Mouse (Mus musculus) embryonic facial prominence, embryonic 14.5 days (tissue): ENCODE results near the gene Ankdd1a. TPM values are rescaled to one million over a fixed set of nuclear protein-coding genes. Genes with fewer than 3 reads are reported as not detected.
A peak's percentile ranks its signal among the peaks of the same experiment; 100 is the strongest.

Experiments used
- ATAC-seq: fragments of 200-750 bp; cut with Nextera tagmentation; 2 replicates; pipeline ENCODE4 v1.8.0; 2017; ENCODE audit warnings: low read depth, moderate number of reproducible peaks, moderate TSS enrichment
- DNase-seq: peaks from one replicate; pipeline ENCODE4 v3.0.0-alpha.2; 2015; ENCODE audit warnings: low spot score
- H3K27ac ChIP-seq: fragments of 300-500 bp; sonication (generic); replicated peaks from 2 replicates; pipeline ENCODE4 v1.5.1; 2014; ENCODE audit warnings: low read depth, mild to moderate bottlenecking, low read length, moderate library complexity
- H3K27me3 ChIP-seq: fragments of 300-500 bp; sonication (generic); replicated peaks from 2 replicates; pipeline ENCODE4 v1.6.1; 2014; ENCODE audit warnings: low read length; ENCODE audit not compliant: control insufficient read depth, insufficient read depth
- H3K36me3 ChIP-seq: fragments of 300-500 bp; sonication (generic); 2 replicates; pipeline ENCODE4 v1.6.1; 2014; ENCODE audit warnings: low read length, mixed read lengths; ENCODE audit not compliant: control insufficient read depth, insufficient read depth
- H3K4me1 ChIP-seq: fragments of 300-500 bp; sonication (generic); 2 replicates; pipeline ENCODE4 v1.6.1; 2014; ENCODE audit warnings: antibody characterized with exemption, low read length; ENCODE audit not compliant: control insufficient read depth, insufficient read depth
- H3K4me2 ChIP-seq: fragments of 300-500 bp; sonication (generic); 2 replicates; pipeline ENCODE4 v1.6.1; 2014; ENCODE audit warnings: low read depth, mild to moderate bottlenecking, low read length, moderate library complexity, mixed read lengths
- H3K4me3 ChIP-seq: fragments of 300-500 bp; sonication (generic); 2 replicates; pipeline ENCODE4 v1.5.1; 2014; ENCODE audit warnings: low read depth, mild to moderate bottlenecking, low read length
- H3K9ac ChIP-seq: fragments of 300-500 bp; sonication (generic); 2 replicates; pipeline ENCODE4 v1.6.1; 2014; ENCODE audit warnings: low read depth, mild to moderate bottlenecking, low read length, moderate library complexity, mixed read lengths
- H3K9me3 ChIP-seq: fragments of 300-500 bp; sonication (generic); 2 replicates; pipeline ENCODE4 v1.6.1; 2016; ENCODE audit warnings: low read length; ENCODE audit not compliant: control insufficient read depth
- WGBS: fragments of 180-500 bp; shearing (Covaris S2); extraction: QIAGEN DNeasy Blood & Tissue Kit; methylation state at CpG from one replicate; pipeline ENCODE4 v1.1.7; 2014; 5-methylcytosine and 5-hydroxymethylcytosine counted together
- polyA plus RNA-seq: library from polyadenylated mRNA; unstranded; fragments of >200 nt; fragmentation: Nextera tagmentation; extraction: Ambion mirVana; gene quantifications from 2 replicates; pipeline ENCODE4 v1.2.1, GENCODE M21; 2014

The Ankdd1a gene
- polyA plus RNA-seq, 1 experiment from 2014 or later, result not detected

- no peak overlapping the region for H3K9ac ChIP-seq
- H3K4me2 ChIP-seq, result no peak overlapping the region
- DNase-seq (no peak), ATAC-seq (no peak)
- H3K4me1 ChIP-seq, result peaks cover 29% of the 10 kb centered on the region
- 0 out of 2 replicates have a peak, but pooled peaks cover 2% of the 10 kb centered on the region for H3K36me3 ChIP-seq
- 73% methylated on average over 3 of the region's 3 CpGs for WGBS
- H3K27me3 ChIP-seq, result no peaks in the 10 kb centered on the region
- H3K4me3 ChIP-seq, result no peak overlapping the region
- H3K9me3 ChIP-seq, result no peaks in the 10 kb centered on the region
- H3K27ac ChIP-seq, result no peak overlapping the region
Measured at GRCm38 (mm10) chr9:65549139-65549538, 29.1 kb upstream of the Ankdd1a start.

GRCm38 (mm10) chr9:65548311-65548710 lies 28.3 kb upstream of the Ankdd1a start:
- Histone ChIP-seq H3K9me3 (no peaks in the 10 kb centered on the region), H3K4me1 (peaks cover 29% of the 10 kb centered on the region), H3K9ac (no peak overlapping the region), H3K27me3 (no peaks in the 10 kb centered on the region), H3K36me3 (no peaks in the 10 kb centered on the region), H3K4me3 (no peak overlapping the region), H3K4me2 (no peak overlapping the region), H3K27ac (no peak overlapping the region)
- DNase-seq (no peak), ATAC-seq (no peak)
- WGBS, result 68% methylated on average over 8 of the region's 8 CpGs

DNA sequence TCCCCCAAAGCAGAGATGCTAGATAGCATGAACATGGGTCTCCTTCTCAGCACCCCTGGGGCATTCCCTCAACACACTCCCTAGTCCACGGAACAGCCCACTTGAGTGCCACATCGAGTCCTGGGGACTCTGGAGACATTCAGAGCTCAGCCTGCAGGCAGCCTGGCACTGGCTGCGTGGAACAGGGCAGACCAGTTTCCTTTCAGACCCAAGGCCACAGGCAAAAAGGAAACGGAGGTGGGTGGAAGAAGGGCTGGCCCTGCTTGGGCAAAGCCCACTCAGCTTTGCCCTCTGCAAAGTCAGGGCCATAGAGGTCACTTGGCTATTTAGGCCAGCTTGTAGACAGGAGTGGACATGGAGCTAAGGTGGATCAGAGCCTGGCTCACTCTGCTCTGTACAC lies 27.9 kb upstream of the Ankdd1a start:
- H3K4me1 ChIP-seq, result peaks cover 29% of the 10 kb centered on the region
- H3K4me2 ChIP-seq, result no peak overlapping the region
- WGBS, result 54% methylated on average over 4 of the region's 4 CpGs
- H3K9ac ChIP-seq, result no peak overlapping the region
- no peak overlapping the region for H3K4me3 ChIP-seq
- ATAC-seq (no peak), DNase-seq (no peak)
- peak overlapping the region; percentile 10; the same call in 1 of the 2 replicates for H3K27ac ChIP-seq
- H3K27me3 ChIP-seq, result no peaks in the 10 kb centered on the region
- H3K36me3 ChIP-seq, result no peaks in the 10 kb centered on the region
- no peaks in the 10 kb centered on the region for H3K9me3 ChIP-seq

DNA sequence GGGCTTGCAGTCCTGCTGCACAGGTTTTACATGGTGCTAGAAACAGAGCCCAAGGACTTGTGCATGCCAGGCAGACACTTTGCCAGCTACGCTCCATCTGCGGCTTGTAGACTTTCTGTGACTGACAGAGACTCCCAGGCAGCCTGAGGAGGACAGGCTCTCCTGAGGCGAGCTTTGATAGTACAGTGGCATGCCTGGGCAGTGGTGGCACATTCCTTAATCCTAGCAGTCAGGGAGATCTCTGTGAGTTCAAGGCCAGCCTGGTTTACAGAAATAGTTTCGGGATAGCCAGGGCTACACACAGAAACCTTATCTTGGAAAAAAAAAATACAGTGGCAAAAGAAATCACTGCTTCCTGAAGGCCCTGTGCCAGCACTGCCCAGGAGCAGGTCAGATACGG lies 27.1 kb upstream of the Ankdd1a start:
- DNase-seq, result no peak
- Histone ChIP-seq H3K9me3 (no peaks in the 10 kb centered on the region), H3K4me3 (no peak overlapping the region), H3K4me2 (no peak overlapping the region), H3K27me3 (no peaks in the 10 kb centered on the region), H3K4me1 (peaks cover 30% of the 10 kb centered on the region), H3K9ac (no peak overlapping the region), H3K36me3 (no peaks in the 10 kb centered on the region), H3K27ac (no peak overlapping the region)
- no peak for ATAC-seq
- WGBS, result 73% methylated on average over 5 of the region's 5 CpGs

DNA sequence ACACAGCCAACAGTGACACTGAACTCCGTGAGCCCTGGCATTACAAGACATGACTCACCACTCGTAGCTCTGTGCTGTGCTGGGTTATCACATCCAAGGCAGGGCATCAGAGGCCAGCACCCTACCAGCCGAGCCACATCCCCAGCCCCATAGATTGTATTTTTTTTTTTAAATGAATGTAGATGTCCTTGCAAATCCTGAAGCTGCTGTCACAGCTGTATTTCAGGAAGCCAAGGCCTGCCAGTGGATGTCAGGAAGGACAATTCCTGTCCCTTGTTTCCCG lies 26.4 kb upstream of the Ankdd1a start:
- Histone ChIP-seq H3K27ac (peak overlapping the region; percentile 72), H3K27me3 (no peaks in the 10 kb centered on the region), H3K36me3 (no peaks in the 10 kb centered on the region), H3K4me2 (no peak overlapping the region), H3K4me1 (peaks cover 35% of the 10 kb centered on the region), H3K9me3 (no peaks in the 10 kb centered on the region), H3K4me3 (no peak overlapping the region), H3K9ac (no peak overlapping the region)
- 52% methylated on average over 4 of the region's 4 CpGs for WGBS
- ATAC-seq (no peak), DNase-seq (no peak)

DNA sequence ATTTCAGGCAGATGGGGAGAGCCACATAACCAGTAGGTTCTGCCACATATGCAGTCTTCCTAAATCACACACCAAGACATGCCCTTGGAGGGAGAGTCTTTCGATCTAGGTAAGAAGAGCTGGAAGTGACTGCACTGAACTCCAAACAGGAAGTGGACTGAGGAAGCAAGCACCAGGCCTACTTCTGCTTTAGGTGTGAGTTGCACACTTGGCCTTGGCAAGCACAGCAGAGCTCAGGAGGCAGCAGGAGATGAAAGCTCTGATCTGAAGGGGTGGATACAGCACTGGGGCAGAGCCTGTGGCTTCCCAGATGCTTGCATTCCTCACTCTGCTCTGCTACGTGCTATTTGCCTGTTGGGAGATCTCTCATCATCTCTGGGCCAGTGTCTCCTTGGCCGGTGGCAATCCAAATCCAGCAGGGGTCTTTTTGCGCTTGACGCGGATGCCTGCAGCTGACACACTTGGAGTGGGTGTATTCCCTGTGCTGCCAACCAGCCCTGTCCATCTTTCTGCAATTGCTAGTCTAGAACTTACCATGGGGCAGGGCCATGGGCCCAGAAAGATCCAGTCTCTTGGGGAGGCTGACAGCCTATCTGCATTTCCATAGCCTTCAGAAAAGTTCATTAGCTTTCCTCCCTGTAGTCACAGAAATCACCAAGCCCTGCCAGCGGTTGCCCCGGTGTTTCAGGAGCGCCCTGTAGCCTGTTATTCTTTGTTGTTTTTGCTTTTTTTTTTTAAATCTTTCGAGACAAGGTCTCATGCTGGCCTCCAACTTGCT lies 25.8 kb upstream of the Ankdd1a start:
- Histone ChIP-seq H3K4me3 (no peak overlapping the region), H3K4me2 (no peak overlapping the region), H3K9me3 (no peaks in the 10 kb centered on the region), H3K4me1 (peaks cover 32% of the 10 kb centered on the region), H3K27me3 (no peaks in the 10 kb centered on the region), H3K27ac (peak overlapping the region; percentile 72), H3K9ac (0 out of 2 replicates have a peak overlapping the region, but pooled peaks have one; percentile 30), H3K36me3 (no peaks in the 10 kb centered on the region)
- ATAC-seq (no peak), DNase-seq (no peak)
- 61% methylated on average over 10 of the region's 10 CpGs for WGBS

GRCm38 (mm10) chr9:65542111-65542524 lies 22.1 kb upstream of the Ankdd1a start:
- Histone ChIP-seq H3K27ac (peak overlapping the region; percentile 65), H3K4me3 (no peak overlapping the region), H3K27me3 (no peaks in the 10 kb centered on the region), H3K4me1 (peaks cover 21% of the 10 kb centered on the region), H3K4me2 (no peak overlapping the region), H3K9ac (no peak overlapping the region), H3K36me3 (no peaks in the 10 kb centered on the region), H3K9me3 (no peaks in the 10 kb centered on the region)
- ATAC-seq (no peak), DNase-seq (no peak)
- WGBS, result 85% methylated on average over 7 of the region's 7 CpGs

DNA sequence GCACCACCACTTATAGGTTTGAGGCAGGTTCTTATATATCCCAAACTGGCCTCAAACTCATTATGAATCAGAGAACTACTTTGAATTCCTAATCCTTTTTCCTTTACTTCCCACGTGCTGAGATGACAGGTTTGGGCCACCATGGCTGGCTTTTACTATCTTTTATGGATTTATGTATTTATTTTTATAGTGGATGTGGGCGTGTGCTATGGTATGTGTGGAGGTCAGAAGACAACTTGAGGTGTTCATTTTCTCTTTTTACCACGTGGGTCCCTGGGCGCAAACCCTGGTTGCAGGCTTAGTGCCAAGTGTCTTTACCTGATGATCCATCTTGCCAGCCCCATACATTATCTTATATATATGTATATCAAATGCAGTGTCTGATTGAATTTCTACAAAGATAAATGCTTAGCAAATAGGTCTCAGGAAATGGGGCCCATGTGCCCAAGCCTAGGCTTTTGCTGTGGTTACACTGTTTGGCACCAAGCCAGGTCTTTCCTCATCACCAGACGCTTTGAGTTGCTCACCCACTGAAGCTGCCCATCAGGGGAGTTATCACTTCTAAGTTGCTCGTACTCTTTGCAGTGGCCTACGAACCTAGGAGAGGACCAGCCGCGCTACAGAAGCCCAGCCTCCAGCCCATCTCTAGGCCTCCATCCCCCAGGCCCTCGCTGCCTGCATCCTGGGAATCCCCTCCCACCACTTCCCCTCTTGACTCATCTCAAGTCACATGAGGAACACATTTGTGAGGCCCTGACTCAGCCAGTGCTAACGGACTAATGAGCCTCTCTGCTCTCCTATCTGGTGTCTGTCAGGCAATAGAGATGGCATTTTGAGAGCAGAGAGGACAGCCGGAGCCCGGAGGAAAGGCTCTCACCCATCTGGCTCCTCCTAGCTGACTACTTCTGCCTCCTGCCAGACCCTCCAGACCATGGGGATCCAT lies 21.4 kb upstream of the Ankdd1a start:
- ATAC-seq (0 out of 2 replicates have a peak, but pooled peaks have one; percentile 37), DNase-seq (peak; percentile 77)
- H3K4me2 ChIP-seq, result no peak overlapping the region
- no peaks in the 10 kb centered on the region for H3K9me3 ChIP-seq
- no peak overlapping the region for H3K9ac ChIP-seq
- H3K4me3 ChIP-seq, result no peak overlapping the region
- H3K36me3 ChIP-seq, result no peaks in the 10 kb centered on the region
- peaks cover 19% of the 10 kb centered on the region for H3K4me1 ChIP-seq
- WGBS, result 49% methylated on average over 13 of the region's 13 CpGs
- no peaks in the 10 kb centered on the region for H3K27me3 ChIP-seq
- H3K27ac ChIP-seq, result peak overlapping the region; percentile 65
